Mouse (Mus musculus): ENCODE measurements around the gene Mybpc1. TPM values are rescaled to one million over a fixed set of nuclear protein-coding genes. Genes with fewer than 3 reads are reported as not detected.
A peak's percentile ranks its signal among the peaks of the same experiment; 100 is the strongest.
"Not testable (repeated sequence)": the region's sequence is repeated elsewhere in the genome, so short reads cannot be mapped to it uniquely, and the experiment has no call there.

The Mybpc1 gene
- polyA plus RNA-seq, 1 experiment from 2014 or later = 0.32 TPM

GRCm38 (mm10) chr10:88547635-88548034 lies 57.3 kb downstream of the Mybpc1 start:
- 49% methylated on average over 2 of the region's 2 CpGs for WGBS
- no peak for ATAC-seq (ENCODE audit: borderline replicate concordance, extremely low read depth, low FRiP score, low TSS enrichment)

GRCm38 (mm10) chr10:88530631-88531030 lies 74.3 kb downstream of the Mybpc1 start:
- H3K27ac ChIP-seq = no peak overlapping the region
- 55% methylated on average over 5 of the region's 5 CpGs for WGBS
- H3K9ac ChIP-seq = no peak overlapping the region
- no peaks in the 10 kb centered on the region for H3K27me3 ChIP-seq
- no peak for ATAC-seq (ENCODE audit: borderline replicate concordance, extremely low read depth, low FRiP score, low TSS enrichment)
- no peaks in the 10 kb centered on the region for H3K9me3 ChIP-seq
- no peaks in the 10 kb centered on the region for H3K36me3 ChIP-seq
- no peaks in the 10 kb centered on the region for H3K4me1 ChIP-seq
- H3K4me2 ChIP-seq = no peak overlapping the region
- no peak overlapping the region for H3K4me3 ChIP-seq

More at GRCm38 (mm10) chr10:88547635-88548034, 57.3 kb downstream of the Mybpc1 start:
- H3K27me3 ChIP-seq = no peaks in the 10 kb centered on the region
- no peak overlapping the region for H3K4me2 ChIP-seq
- H3K4me3 ChIP-seq = no peak overlapping the region
- H3K4me1 ChIP-seq = no peaks in the 10 kb centered on the region
- no peak overlapping the region for H3K9ac ChIP-seq
- H3K27ac ChIP-seq = no peak overlapping the region
- H3K9me3 ChIP-seq = no peaks in the 10 kb centered on the region
- H3K36me3 ChIP-seq = no peaks in the 10 kb centered on the region

- H3K4me1 ChIP-seq = no peaks in the 10 kb centered on the region
- no peak for ATAC-seq (ENCODE audit: borderline replicate concordance, extremely low read depth, low FRiP score, low TSS enrichment)
- H3K36me3 ChIP-seq = no peaks in the 10 kb centered on the region
- H3K4me3 ChIP-seq = no peak overlapping the region
- no peak overlapping the region for H3K9ac ChIP-seq
- WGBS = 73% methylated on average over 2 of the region's 2 CpGs
- H3K27me3 ChIP-seq = no peaks in the 10 kb centered on the region
- H3K4me2 ChIP-seq = no peak overlapping the region
- no peaks in the 10 kb centered on the region for H3K9me3 ChIP-seq
- H3K27ac ChIP-seq = no peak overlapping the region
Measured at GRCm38 (mm10) chr10:88524016-88524415, 80.9 kb downstream of the Mybpc1 start.

GRCm38 (mm10) chr10:88523212-88523611 lies 81.7 kb downstream of the Mybpc1 start:
- Histone ChIP-seq H3K4me1 (no peaks in the 10 kb centered on the region), H3K36me3 (no peaks in the 10 kb centered on the region), H3K4me3 (no peak overlapping the region), H3K9me3 (no peaks in the 10 kb centered on the region), H3K4me2 (no peak overlapping the region), H3K27ac (no peak overlapping the region), H3K27me3 (no peaks in the 10 kb centered on the region), H3K9ac (no peak overlapping the region)
- 81% methylated on average over 1 of the region's 1 CpGs for WGBS
- ATAC-seq (ENCODE audit: borderline replicate concordance, extremely low read depth, low FRiP score, low TSS enrichment) = no peak

GRCm38 (mm10) chr10:88522795-88523194 lies 82.2 kb downstream of the Mybpc1 start:
- no peaks in the 10 kb centered on the region for H3K27me3 ChIP-seq
- H3K36me3 ChIP-seq = no peaks in the 10 kb centered on the region
- H3K4me3 ChIP-seq = no peak overlapping the region
- WGBS = 75% methylated on average over 8 of the region's 8 CpGs
- H3K4me2 ChIP-seq = no peak overlapping the region
- no peak overlapping the region for H3K27ac ChIP-seq
- ATAC-seq (ENCODE audit: borderline replicate concordance, extremely low read depth, low FRiP score, low TSS enrichment) = no peak
- no peaks in the 10 kb centered on the region for H3K9me3 ChIP-seq
- no peak overlapping the region for H3K9ac ChIP-seq
- no peaks in the 10 kb centered on the region for H3K4me1 ChIP-seq

- WGBS = 81% methylated on average over 7 of the region's 7 CpGs
Measured at GRCm38 (mm10) chr10:88515049-88515448, 89.9 kb downstream of the Mybpc1 start.

GRCm38 (mm10) chr10:88514495-88514894 lies 90.5 kb downstream of the Mybpc1 start:
- H3K27me3 ChIP-seq = no peaks in the 10 kb centered on the region
- no peak overlapping the region for H3K27ac ChIP-seq
- peaks cover 8% of the 10 kb centered on the region for H3K4me1 ChIP-seq
- H3K4me2 ChIP-seq = no peak overlapping the region
- no peak overlapping the region for H3K9ac ChIP-seq
- 0 out of 2 replicates have a peak, but pooled peaks have one; percentile 57 for ATAC-seq (ENCODE audit: borderline replicate concordance, extremely low read depth, low FRiP score, low TSS enrichment)
- H3K36me3 ChIP-seq = no peaks in the 10 kb centered on the region
- H3K9me3 ChIP-seq = no peaks in the 10 kb centered on the region
- no peak overlapping the region for H3K4me3 ChIP-seq
- WGBS = 55% methylated on average over 2 of the region's 2 CpGs

More at GRCm38 (mm10) chr10:88515049-88515448, 89.9 kb downstream of the Mybpc1 start:
- H3K36me3 ChIP-seq; H3K27me3 ChIP-seq; H3K4me1 ChIP-seq; H3K27ac ChIP-seq; ATAC-seq (ENCODE audit: borderline replicate concordance, extremely low read depth, low FRiP score, low TSS enrichment); H3K4me2 ChIP-seq; H3K4me3 ChIP-seq; H3K9me3 ChIP-seq; H3K9ac ChIP-seq: not testable (repeated sequence)

- Histone ChIP-seq H3K27ac (no peak overlapping the region), H3K4me3 (no peak overlapping the region), H3K4me1 (peaks cover 8% of the 10 kb centered on the region), H3K27me3 (no peaks in the 10 kb centered on the region), H3K9me3 (no peaks in the 10 kb centered on the region), H3K4me2 (no peak overlapping the region), H3K9ac (no peak overlapping the region), H3K36me3 (no peaks in the 10 kb centered on the region)
- WGBS = 67% methylated on average over 8 of the region's 8 CpGs
- no peak for ATAC-seq (ENCODE audit: borderline replicate concordance, extremely low read depth, low FRiP score, low TSS enrichment)
Measured at GRCm38 (mm10) chr10:88513574-88514135, 91.3 kb downstream of the Mybpc1 start.

- Histone ChIP-seq H3K27me3 (no peaks in the 10 kb centered on the region), H3K4me2 (no peak overlapping the region), H3K4me3 (no peak overlapping the region), H3K9ac (no peak overlapping the region), H3K9me3 (no peaks in the 10 kb centered on the region), H3K27ac (no peak overlapping the region), H3K4me1 (peaks cover 8% of the 10 kb centered on the region), H3K36me3 (no peaks in the 10 kb centered on the region)
- 66% methylated on average over 9 of the region's 9 CpGs for WGBS
- no peak for ATAC-seq (ENCODE audit: borderline replicate concordance, extremely low read depth, low FRiP score, low TSS enrichment)
Measured at GRCm38 (mm10) chr10:88511355-88511754, 93.6 kb downstream of the Mybpc1 start.

- no peak overlapping the region for H3K27ac ChIP-seq
- H3K9me3 ChIP-seq = no peaks in the 10 kb centered on the region
- no peaks in the 10 kb centered on the region for H3K36me3 ChIP-seq
- WGBS = 31% methylated on average over 12 of the region's 12 CpGs
- no peak overlapping the region for H3K4me2 ChIP-seq
- H3K4me3 ChIP-seq = no peak overlapping the region
- H3K4me1 ChIP-seq = peaks cover 8% of the 10 kb centered on the region
- no peaks in the 10 kb centered on the region for H3K27me3 ChIP-seq
- H3K9ac ChIP-seq = no peak overlapping the region
- peak; percentile 82; the same call in 1 of the 2 replicates for ATAC-seq (ENCODE audit: borderline replicate concordance, extremely low read depth, low FRiP score, low TSS enrichment)
Measured at GRCm38 (mm10) chr10:88510503-88511271, 94.3 kb downstream of the Mybpc1 start.

- Histone ChIP-seq H3K36me3 (no peaks in the 10 kb centered on the region), H3K4me2 (no peak overlapping the region), H3K27me3 (no peaks in the 10 kb centered on the region), H3K4me1 (peaks cover 20% of the 10 kb centered on the region), H3K9me3 (no peaks in the 10 kb centered on the region), H3K4me3 (no peak overlapping the region), H3K27ac (no peak overlapping the region), H3K9ac (no peak overlapping the region)
- 72% methylated on average over 7 of the region's 7 CpGs for WGBS
- ATAC-seq (ENCODE audit: borderline replicate concordance, extremely low read depth, low FRiP score, low TSS enrichment) = no peak
Measured at GRCm38 (mm10) chr10:88507691-88508143, 97.2 kb downstream of the Mybpc1 start.

- no peak overlapping the region for H3K9ac ChIP-seq
- H3K4me3 ChIP-seq = no peak overlapping the region
- no peak for ATAC-seq (ENCODE audit: borderline replicate concordance, extremely low read depth, low FRiP score, low TSS enrichment)
- WGBS = 44% methylated on average over 5 of the region's 5 CpGs
- H3K36me3 ChIP-seq = no peaks in the 10 kb centered on the region
- no peaks in the 10 kb centered on the region for H3K9me3 ChIP-seq
- no peaks in the 10 kb centered on the region for H3K27me3 ChIP-seq
- H3K4me1 ChIP-seq = peaks cover 35% of the 10 kb centered on the region
- H3K27ac ChIP-seq = no peak overlapping the region
- H3K4me2 ChIP-seq = no peak overlapping the region
Measured at GRCm38 (mm10) chr10:88505256-88505655, 99.7 kb downstream of the Mybpc1 start.
